Mouse (Mus musculus): ENCODE data around the gene Opn3.

Gene Opn3

DNA sequence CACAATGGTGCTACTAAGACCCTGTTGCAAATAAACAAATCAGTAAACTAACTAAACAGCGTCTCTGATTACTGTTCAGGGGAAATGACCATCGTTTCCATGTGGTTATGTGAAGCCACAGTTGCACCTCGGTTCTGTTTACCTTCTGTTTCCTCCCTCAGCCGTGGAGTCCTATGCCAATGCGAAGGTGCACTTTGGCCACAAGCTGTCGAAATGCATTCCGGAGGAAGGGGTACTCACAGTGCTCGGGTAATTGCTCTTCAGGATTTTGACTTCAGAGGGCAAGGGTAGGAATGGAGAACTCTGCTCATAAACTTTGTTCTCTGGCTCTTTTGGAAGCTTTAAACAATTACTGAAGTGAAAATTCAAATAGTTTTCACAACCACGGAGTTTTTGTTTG lies 45.6 kb downstream of the Opn3 start:
- no peak for DNase-seq

GRCm38 (mm10) chr1:175643496-175644265 lies 48.9 kb downstream of the Opn3 start:
- DNase-seq = no peak

GRCm38 (mm10) chr1:175640435-175641150 lies 52.0 kb downstream of the Opn3 start:
- no peak for DNase-seq

GRCm38 (mm10) chr1:175639072-175639471 lies 53.5 kb downstream of the Opn3 start:
- DNase-seq = no peak

GRCm38 (mm10) chr1:175637677-175638076 lies 54.9 kb downstream of the Opn3 start:
- no peak for DNase-seq

DNA sequence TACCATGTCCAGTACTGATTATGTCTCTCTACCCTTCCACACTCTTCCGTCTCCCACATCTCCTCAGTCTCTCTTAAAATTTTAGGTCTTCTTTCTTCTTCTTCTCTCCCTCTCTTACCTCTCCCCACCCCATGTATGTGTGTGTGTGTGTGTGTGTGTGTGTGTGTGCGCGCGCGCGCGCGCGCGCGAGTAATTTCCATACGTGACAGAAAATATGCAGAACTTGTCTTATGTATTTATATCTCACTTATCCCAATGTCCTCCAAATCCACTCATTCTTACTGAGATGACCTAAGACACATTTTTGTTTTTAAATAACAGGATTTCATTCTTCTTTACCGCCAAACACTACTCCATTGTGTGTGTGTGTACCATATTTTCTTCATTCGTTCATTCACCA lies 60.1 kb downstream of the Opn3 start:
- no peak for DNase-seq

DNA sequence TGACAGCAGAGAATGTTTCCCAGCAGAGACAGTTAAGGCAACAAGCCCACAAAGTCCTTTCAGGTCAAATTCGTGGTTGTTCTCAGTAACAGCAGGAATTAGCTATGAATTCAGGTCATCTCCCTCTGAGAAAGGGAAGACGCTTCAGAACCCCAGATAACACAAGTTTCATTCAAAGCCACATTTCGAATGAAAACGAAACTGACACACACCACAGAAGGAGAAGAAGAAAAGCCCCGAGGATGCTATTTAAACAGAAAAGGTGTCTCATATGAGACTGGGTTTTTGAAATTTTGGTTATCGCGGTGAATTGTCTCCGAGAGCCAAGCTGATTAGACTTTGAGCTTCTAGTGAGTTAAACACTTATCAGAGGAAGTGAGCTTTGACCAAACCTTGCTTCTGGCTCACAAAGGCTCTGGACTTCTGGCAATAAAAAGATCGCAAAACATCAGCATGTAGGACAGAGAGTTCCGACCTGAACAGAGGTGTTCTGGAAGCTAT lies 60.8 kb downstream of the Opn3 start:
- DNase-seq = no peak

DNA sequence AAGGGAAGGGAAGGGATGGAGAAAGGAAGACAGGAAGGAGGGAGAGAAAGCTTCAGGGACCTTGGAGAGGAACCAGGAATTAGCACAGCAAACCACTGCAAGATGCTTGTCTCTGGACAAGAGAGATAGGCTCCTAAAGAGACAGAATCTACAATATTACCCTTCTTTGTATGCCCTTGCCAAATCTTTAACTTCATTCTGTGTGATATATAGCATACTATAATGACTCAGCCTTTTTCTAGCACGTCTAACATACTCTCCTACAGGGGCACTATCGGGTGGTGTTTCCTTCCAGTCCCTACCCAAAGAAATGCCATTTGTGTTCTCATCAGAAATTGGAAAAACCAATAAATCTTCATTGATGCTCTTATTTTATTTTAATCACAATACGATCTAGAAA lies 61.5 kb downstream of the Opn3 start:
- DNase-seq = no peak

DNA sequence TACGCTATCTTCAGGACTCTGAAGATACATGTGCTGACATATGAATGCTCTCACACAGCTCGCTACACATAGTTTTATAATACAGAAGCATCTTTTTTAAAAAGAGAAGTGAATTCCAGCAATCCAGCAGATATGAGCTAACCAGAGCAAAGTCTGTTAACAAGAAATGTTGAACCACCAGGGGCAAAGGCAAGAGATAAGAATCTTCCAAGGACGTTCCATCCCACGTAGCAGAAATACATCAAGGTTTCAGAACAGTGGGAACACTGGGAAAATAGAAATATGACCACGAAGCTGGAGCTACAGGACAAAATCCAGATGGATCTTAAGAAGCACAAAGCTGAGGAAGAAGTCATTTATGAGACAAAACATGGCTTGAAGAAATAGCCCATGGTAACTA lies 62.2 kb downstream of the Opn3 start:
- no peak for DNase-seq

- no peak for DNase-seq
These were observed 63.3 kb downstream of the Opn3 start for GRCm38 (mm10) chr1:175629248-175629647.

DNA sequence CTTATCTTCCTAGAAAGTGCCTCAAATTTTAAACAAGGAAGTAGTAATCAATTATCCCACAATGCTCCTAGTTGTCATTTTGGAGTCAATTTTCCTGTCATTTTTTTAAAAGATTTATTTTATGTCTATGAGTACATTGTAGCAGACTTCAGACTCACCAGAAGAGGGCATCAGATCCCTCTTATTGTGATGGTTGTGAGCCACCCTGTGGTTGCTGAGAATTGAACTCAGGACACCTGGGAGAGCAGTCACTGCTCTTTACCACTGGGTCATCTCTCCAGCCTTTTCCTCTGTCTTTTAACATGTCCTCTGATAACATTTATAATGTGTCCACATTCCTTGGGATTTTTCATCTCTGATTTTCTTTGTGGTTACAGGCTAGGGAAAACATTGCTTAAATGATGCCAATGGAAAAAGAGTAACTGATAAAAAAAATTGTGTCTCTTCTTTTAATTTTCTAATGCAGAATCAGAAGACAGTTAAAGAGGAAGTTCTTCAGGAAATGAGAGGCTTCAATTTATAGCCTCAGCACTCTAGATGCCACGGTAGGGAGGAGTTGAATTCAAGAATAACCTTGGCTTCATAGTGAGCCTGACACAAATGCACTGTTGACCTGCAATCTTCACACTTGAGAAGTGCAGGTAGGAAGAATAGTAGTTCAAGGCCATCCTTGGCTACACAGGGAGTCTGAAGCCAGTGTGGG lies 66.4 kb downstream of the Opn3 start:
- DNase-seq = no peak

- peak; percentile 96 for DNase-seq
These were observed 67.2 kb downstream of the Opn3 start, which contains the start of gene Fh1 for GRCm38 (mm10) chr1:175625257-175625879. TSS of gene Fh1 (minus strand) at chr1:175625635.

- DNase-seq = no peak
These were observed 68.9 kb downstream of the Opn3 start for GRCm38 (mm10) chr1:175623656-175624055.

DNA sequence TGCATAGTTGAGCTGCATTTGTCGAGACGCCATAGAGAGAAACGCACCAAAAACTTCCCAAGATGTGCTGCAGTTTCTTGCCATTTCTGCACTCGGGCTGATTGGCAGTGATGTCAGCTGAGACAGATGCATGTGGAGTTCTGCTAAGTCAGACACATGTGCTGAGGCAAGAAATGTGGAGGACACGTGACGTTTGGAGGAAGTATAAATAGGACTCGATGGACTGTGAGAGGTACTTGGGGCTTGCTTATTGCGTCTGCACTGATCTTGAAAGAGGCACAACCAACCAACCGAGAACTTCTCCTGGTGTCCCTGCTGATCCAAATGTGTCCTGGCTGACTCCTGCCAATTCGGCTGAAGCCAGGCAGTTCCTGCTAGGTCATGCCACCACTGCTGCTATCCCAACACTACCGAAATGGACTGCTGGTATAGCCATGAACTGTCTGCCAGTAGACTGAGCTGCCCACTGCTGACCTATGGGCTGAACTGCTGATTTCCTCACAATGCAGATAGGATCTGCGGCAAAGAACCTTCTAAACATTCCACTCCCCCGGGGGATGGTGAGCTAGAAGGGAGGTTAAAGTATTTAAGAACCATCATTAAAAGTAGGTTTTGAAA lies 72.7 kb downstream of the Opn3 start, which contains the start of gene Kmo:
Kmo (plus strand) TSS at position 568 of the 618 bp plus-strand sequence.
- DNase-seq = no peak

DNA sequence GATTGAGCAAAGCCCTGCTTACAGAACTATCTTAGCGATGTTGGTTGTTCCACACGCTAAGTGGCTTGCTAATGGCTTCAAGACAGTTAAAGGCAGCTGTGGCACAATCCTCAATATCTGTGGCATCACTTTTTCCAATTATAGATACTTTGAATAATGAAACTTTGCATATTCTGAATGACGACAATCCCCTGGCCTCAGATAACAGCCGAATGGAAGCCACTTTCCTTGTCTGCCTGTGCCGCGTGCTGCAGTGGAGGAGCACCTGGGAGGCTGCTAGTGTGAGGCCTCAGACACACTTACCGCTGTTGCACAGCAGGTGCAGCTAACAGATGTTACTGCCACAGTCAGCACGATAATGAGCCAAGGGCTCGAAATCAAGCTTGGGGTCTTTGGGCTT lies 77.6 kb downstream of the Opn3 start:
- no peak for DNase-seq
